Comparison of ENCODE assay signal across 22 mouse cellular contexts in the genomic region with DNA sequence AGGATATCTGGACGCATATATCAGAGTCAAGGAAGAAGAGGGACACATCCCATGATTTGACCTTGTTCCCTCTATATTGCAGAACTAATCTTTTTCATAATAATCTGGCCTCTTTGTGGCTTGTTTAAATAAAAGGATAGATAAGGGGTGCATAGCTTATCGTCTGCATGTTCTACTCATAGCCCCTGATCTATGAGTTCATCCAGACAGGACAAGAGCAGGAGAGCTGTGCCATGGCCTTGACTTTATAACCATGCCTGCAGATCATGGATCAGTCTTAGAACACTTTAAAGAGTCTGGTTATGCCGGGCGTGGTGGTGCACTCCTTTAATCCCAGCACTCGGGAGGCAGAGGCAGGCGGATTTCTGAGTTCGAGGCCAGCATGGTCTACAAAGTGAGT. TPM values are rescaled to one million over a fixed set of nuclear protein-coding genes. Genes with fewer than 3 reads are reported as not detected.
A peak's percentile ranks its signal among the peaks of the same experiment; 100 is the strongest.
DNase-seq lines count a peak whose midpoint lies in the region; ATAC-seq and TF ChIP-seq lines count a peak whose summit lies in the region.
"Had no signal": no experiment of that assay in that cellular context is flagged by ENCODE, and none has a peak within 500 bp of the region (broad histone marks: within the 10 kb centered on the region; RNA-seq: fewer than 3 reads in every experiment).

No protein-coding gene starts in this region.

- TF ChIP-seq CTCF in intestine, postnatal 0 days (IDR thresholded peaks at IDR 0.05; ENCODE audit: low read depth): no peak

- H3K4me1 ChIP-seq in intestine, embryonic 15.5 days (replicated peaks): peaks cover 10% of the 10 kb centered on the region
- H3K4me1 ChIP-seq in intestine, postnatal 0 days (replicated peaks; ENCODE audit: control insufficient read depth, insufficient read depth, low read length): no peaks in the 10 kb centered on the region
- peaks cover 9% of the 10 kb centered on the region; the same call in 1 of the 2 replicates for H3K4me1 ChIP-seq in intestine, embryonic 16.5 days (ENCODE audit: control insufficient read depth, insufficient read depth, low read length)

- H3K36me3 ChIP-seq in intestine, embryonic 15.5 days: peaks cover 16% of the 10 kb centered on the region
- peaks cover 20% of the 10 kb centered on the region for H3K36me3 ChIP-seq in intestine, postnatal 0 days (ENCODE audit: control insufficient read depth, insufficient read depth)
- H3K36me3 ChIP-seq in intestine, embryonic 16.5 days (ENCODE audit: control insufficient read depth, insufficient read depth, low read length): peaks cover 2% of the 10 kb centered on the region; the same call in 1 of the 2 replicates

- H3K4me2 ChIP-seq in intestine, embryonic 15.5 days (replicated peaks): no peak overlapping the region
- no peak overlapping the region for H3K4me2 ChIP-seq in intestine, postnatal 0 days (replicated peaks; ENCODE audit: low read depth)
- H3K4me2 ChIP-seq in intestine, embryonic 16.5 days (ENCODE audit: low read depth, low read length): no peak overlapping the region

- DNase-seq in adrenal gland, adult 2 months: peak; percentile 42
- DNase-seq in adrenal gland, postnatal 14 days: no peak
- no peak for DNase-seq in urinary bladder, postnatal 10 days (ENCODE audit: low spot score)
- DNase-seq: adrenal gland, adult 8-10 months; adrenal gland, postnatal 10 days; adrenal gland, postnatal 25 days; adrenal gland, postnatal 36 days; B cell, adult 2 months; cerebellum, adult 11 months; cerebellum, adult 11-12 months; cerebellum, adult 18-20 months; cerebellum, adult 2 months; cerebellum, adult 8-10 months had no signal

- no peak overlapping the region for H3K4me3 ChIP-seq in intestine, embryonic 15.5 days (replicated peaks)
- no peak overlapping the region for H3K4me3 ChIP-seq in intestine, postnatal 0 days (ENCODE audit: low read depth, low read length)
- no peak overlapping the region for H3K4me3 ChIP-seq in intestine, embryonic 16.5 days (ENCODE audit: low read length)

- WGBS in intestine, embryonic 15.5 days: 76% methylated on average over 7 of the region's 7 CpGs
- WGBS in intestine, postnatal 0 days: 51% methylated on average over 7 of the region's 7 CpGs
- WGBS in intestine, embryonic 16.5 days: 78% methylated on average over 7 of the region's 7 CpGs

- H3K27ac ChIP-seq in intestine, embryonic 15.5 days: no peak overlapping the region
- H3K27ac ChIP-seq in intestine, postnatal 0 days (ENCODE audit: low read depth, low read length): no peak overlapping the region
- peak overlapping the region; percentile 61; the same call in 1 of the 2 replicates for H3K27ac ChIP-seq in intestine, embryonic 16.5 days (ENCODE audit: low read length)

- no peaks in the 10 kb centered on the region for H3K9me3 ChIP-seq in intestine, embryonic 15.5 days
- no peaks in the 10 kb centered on the region for H3K9me3 ChIP-seq in intestine, postnatal 0 days (ENCODE audit: control insufficient read depth)
- no peaks in the 10 kb centered on the region for H3K9me3 ChIP-seq in intestine, embryonic 16.5 days (ENCODE audit: control insufficient read depth, low read length)
- H3K9me3 ChIP-seq: G1E had no signal

- ATAC-seq in intestine, embryonic 15.5 days: peak; percentile 59
- ATAC-seq in intestine, postnatal 0 days: no peak
- ATAC-seq in intestine, embryonic 16.5 days: peak; percentile 74
- ATAC-seq: activated CD4-positive, CD25-positive, alpha-beta regulatory T cell, adult 4 months; CD4-positive, CD25-positive, alpha-beta regulatory T cell, adult 4 months; Patski had no signal

- no peaks in the 10 kb centered on the region for H3K27me3 ChIP-seq in intestine, embryonic 15.5 days (replicated peaks)
- H3K27me3 ChIP-seq in intestine, postnatal 0 days (replicated peaks; ENCODE audit: control insufficient read depth, insufficient read depth, low read length): no peaks in the 10 kb centered on the region
- H3K27me3 ChIP-seq in intestine, embryonic 16.5 days (replicated peaks; ENCODE audit: control insufficient read depth, insufficient read depth, low read length): no peaks in the 10 kb centered on the region
- H3K27me3 ChIP-seq: CH12.LX, Patski had no signal

- H3K9ac ChIP-seq in intestine, embryonic 15.5 days: no peak overlapping the region
- no peak overlapping the region for H3K9ac ChIP-seq in intestine, postnatal 0 days (ENCODE audit: low read depth, low read length)
- H3K9ac ChIP-seq in intestine, embryonic 16.5 days (ENCODE audit: low read depth, low read length): no peak overlapping the region

RNA-seq across cellular contexts. Expression of a gene that starts 34.6 kb away (rescaled TPM):
- not detected for total RNA-seq in adrenal gland, adult 2 months (2021)
- 0.06 and 0.13 TPM in 2 replicates for polyA plus RNA-seq in adrenal gland, adult 2 months (2012; rRNA removed)
- 0.22 TPM in 1 of 2 replicates, not detected in the other for total RNA-seq in adrenal gland, postnatal 14 days (2021)
- 209 and 261 TPM in 2 replicates for polyA plus RNA-seq in intestine, embryonic 15.5 days (2015; fragmentation: Nextera tagmentation; extraction: Ambion mirVana)
- polyA plus RNA-seq in intestine, postnatal 0 days (2015; fragmentation: Nextera tagmentation; extraction: Ambion mirVana): 459 and 473 TPM in 2 replicates
- 358 and 407 TPM in 2 replicates for polyA plus RNA-seq in intestine, embryonic 16.5 days (2015; fragmentation: Nextera tagmentation; extraction: Ambion mirVana)
- total RNA-seq: adrenal gland, adult 18-20 months; adrenal gland, postnatal 25 days; adrenal gland, postnatal 36 days; CH12.LX had no signal
- polyA plus RNA-seq: Patski had no signal

Comparison
In these comparisons a context has a peak if more than half of its experiments do, and no peak if none do; other contexts are left out.
1. RNA of a gene that starts 34.6 kb away (polyA plus RNA-seq): 459 to 473 TPM in intestine, postnatal 0 days, 358 to 407 TPM in intestine, embryonic 16.5 days and 209 to 261 TPM in intestine, embryonic 15.5 days; 0.06 to 0.13 TPM in adrenal gland, adult 2 months; every median in the first group is over 100 times any median in the second.